Mouse (Mus musculus): Measurements from ENCODE around the gene Edf1. TPM values are rescaled to one million over a fixed set of nuclear protein-coding genes. Genes with fewer than 3 reads are reported as not detected.

Edf1 gene
- polyA plus RNA-seq, 1 experiment from 2014 or later, result 289 TPM

GRCm38 (mm10) chr2:25566558-25566957 lies 8.9 kb downstream of the Edf1 start:
- WGBS, result 73% methylated on average over 6 of the region's 6 CpGs
- H3K27me3 ChIP-seq, result no peaks in the 10 kb centered on the region
- H3K36me3 ChIP-seq, result peaks cover 47% of the 10 kb centered on the region
- no peak for ATAC-seq (replicated peaks; ENCODE audit: insufficient number of reproducible peaks, insufficient read depth, low FRiP score, low read depth)
- no peaks in the 10 kb centered on the region for H3K9me3 ChIP-seq (replicated peaks)
- no peak overlapping the region for H3K9ac ChIP-seq
- no peak overlapping the region for H3K4me3 ChIP-seq
- H3K27ac ChIP-seq, result no peak overlapping the region
- no peak overlapping the region for H3K4me2 ChIP-seq
- H3K4me1 ChIP-seq (replicated peaks), result no peaks in the 10 kb centered on the region

DNA sequence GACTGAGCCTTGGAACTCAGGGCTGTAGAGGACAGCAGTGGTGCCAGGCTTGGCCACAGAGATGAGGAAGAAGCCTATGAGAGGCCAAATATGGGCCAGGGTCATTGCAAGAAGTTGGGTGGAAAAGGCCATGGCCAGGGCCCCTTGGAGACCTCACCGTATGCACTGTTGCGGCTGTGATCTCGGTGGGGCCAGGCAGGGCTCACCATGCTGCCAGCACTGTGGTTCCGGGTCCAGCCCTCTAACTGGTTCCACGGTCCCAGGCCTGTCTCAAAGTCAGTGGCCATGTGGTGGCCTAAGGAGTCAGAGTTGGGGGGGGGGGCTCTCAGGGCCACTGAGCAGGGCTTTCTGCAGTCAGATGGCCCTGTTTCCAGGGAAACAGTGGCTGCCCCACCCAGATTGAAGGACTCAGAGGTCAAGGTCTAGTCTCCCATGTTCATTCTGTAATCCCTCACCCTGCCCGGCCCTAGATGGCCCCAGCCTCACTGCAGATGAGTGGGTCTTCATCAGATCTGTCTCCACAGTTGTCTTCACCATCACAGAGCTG lies 10.9 kb downstream of the Edf1 start:
- Histone ChIP-seq H3K27ac (no peak overlapping the region), H3K9ac (no peak overlapping the region), H3K27me3 (no peaks in the 10 kb centered on the region), H3K36me3 (peaks cover 28% of the 10 kb centered on the region), H3K9me3 (replicated peaks) (no peaks in the 10 kb centered on the region), H3K4me2 (no peak overlapping the region), H3K4me1 (replicated peaks) (peaks cover 12% of the 10 kb centered on the region), H3K4me3 (no peak overlapping the region)
- WGBS, result 90% methylated on average over 6 of the region's 6 CpGs
- ATAC-seq (replicated peaks; ENCODE audit: insufficient number of reproducible peaks, insufficient read depth, low FRiP score, low read depth), result no peak

DNA sequence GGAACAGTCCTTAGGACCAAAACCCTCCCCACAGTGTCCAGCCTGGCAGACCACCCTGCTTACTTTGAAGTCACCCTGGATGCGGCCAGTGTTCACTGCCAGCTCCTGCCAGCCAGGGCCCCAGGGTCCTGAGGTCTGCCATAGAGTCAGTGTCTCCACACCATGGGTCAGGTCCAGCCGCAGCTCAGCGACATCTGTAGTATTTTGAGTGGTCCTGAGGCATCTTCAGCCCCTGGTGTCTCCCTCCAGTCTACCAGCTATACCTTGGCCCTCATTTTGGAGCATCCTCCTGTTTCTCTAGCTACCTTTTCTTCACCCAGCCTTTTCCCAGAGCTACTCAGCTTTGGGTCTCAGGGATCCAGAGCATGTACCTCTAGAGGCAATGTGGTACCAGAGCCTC lies 11.7 kb downstream of the Edf1 start:
- 91% methylated on average over 3 of the region's 3 CpGs for WGBS
- Histone ChIP-seq H3K27ac (no peak overlapping the region), H3K9ac (no peak overlapping the region), H3K27me3 (no peaks in the 10 kb centered on the region), H3K4me2 (no peak overlapping the region), H3K9me3 (replicated peaks) (no peaks in the 10 kb centered on the region), H3K4me1 (replicated peaks) (peaks cover 19% of the 10 kb centered on the region), H3K36me3 (peaks cover 21% of the 10 kb centered on the region), H3K4me3 (no peak overlapping the region)
- ATAC-seq (replicated peaks; ENCODE audit: insufficient number of reproducible peaks, insufficient read depth, low FRiP score, low read depth), result no peak

GRCm38 (mm10) chr2:25571221-25571620 lies 13.6 kb downstream of the Edf1 start:
- no peak overlapping the region for H3K9ac ChIP-seq
- peaks cover 29% of the 10 kb centered on the region for H3K4me1 ChIP-seq (replicated peaks)
- no peaks in the 10 kb centered on the region for H3K9me3 ChIP-seq (replicated peaks)
- no peak overlapping the region for H3K4me2 ChIP-seq
- peaks cover 10% of the 10 kb centered on the region; the same call in 1 of the 2 replicates for H3K36me3 ChIP-seq
- no peak for ATAC-seq (replicated peaks; ENCODE audit: insufficient number of reproducible peaks, insufficient read depth, low FRiP score, low read depth)
- no peak overlapping the region for H3K27ac ChIP-seq
- no peak overlapping the region for H3K4me3 ChIP-seq
- H3K27me3 ChIP-seq, result peaks cover 3% of the 10 kb centered on the region
- WGBS, result 86% methylated on average over 4 of the region's 4 CpGs

- peak overlapping the region; percentile 90; the same call in 1 of the 2 replicates for H3K4me2 ChIP-seq
- peaks cover 41% of the 10 kb centered on the region for H3K4me1 ChIP-seq (replicated peaks)
- peaks cover 21% of the 10 kb centered on the region for H3K27me3 ChIP-seq
- 80% methylated on average over 2 of the region's 2 CpGs for WGBS
- no peaks in the 10 kb centered on the region for H3K9me3 ChIP-seq (replicated peaks)
- no peak for ATAC-seq (replicated peaks; ENCODE audit: insufficient number of reproducible peaks, insufficient read depth, low FRiP score, low read depth)
- H3K4me3 ChIP-seq, result no peak overlapping the region; the same call in 1 of the 2 replicates
- H3K36me3 ChIP-seq, result peaks cover 10% of the 10 kb centered on the region; the same call in 1 of the 2 replicates
- no peak overlapping the region for H3K9ac ChIP-seq
- no peak overlapping the region for H3K27ac ChIP-seq
Measured at GRCm38 (mm10) chr2:25573068-25573467, 15.4 kb downstream of the Edf1 start.

GRCm38 (mm10) chr2:25574136-25574535 lies 16.5 kb downstream of the Edf1 start:
- no peaks in the 10 kb centered on the region for H3K9me3 ChIP-seq (replicated peaks)
- H3K4me3 ChIP-seq, result peak overlapping the region; percentile 75
- peaks cover 52% of the 10 kb centered on the region for H3K4me1 ChIP-seq (replicated peaks)
- peaks cover 32% of the 10 kb centered on the region for H3K27me3 ChIP-seq
- H3K36me3 ChIP-seq, result peaks cover 7% of the 10 kb centered on the region; the same call in 1 of the 2 replicates
- 11% methylated on average over 11 of the region's 11 CpGs for WGBS
- H3K4me2 ChIP-seq, result peak overlapping the region; percentile 90
- peak overlapping the region; percentile 90 for H3K27ac ChIP-seq
- peak overlapping the region; percentile 72 for H3K9ac ChIP-seq
- no peak for ATAC-seq (replicated peaks; ENCODE audit: insufficient number of reproducible peaks, insufficient read depth, low FRiP score, low read depth)

DNA sequence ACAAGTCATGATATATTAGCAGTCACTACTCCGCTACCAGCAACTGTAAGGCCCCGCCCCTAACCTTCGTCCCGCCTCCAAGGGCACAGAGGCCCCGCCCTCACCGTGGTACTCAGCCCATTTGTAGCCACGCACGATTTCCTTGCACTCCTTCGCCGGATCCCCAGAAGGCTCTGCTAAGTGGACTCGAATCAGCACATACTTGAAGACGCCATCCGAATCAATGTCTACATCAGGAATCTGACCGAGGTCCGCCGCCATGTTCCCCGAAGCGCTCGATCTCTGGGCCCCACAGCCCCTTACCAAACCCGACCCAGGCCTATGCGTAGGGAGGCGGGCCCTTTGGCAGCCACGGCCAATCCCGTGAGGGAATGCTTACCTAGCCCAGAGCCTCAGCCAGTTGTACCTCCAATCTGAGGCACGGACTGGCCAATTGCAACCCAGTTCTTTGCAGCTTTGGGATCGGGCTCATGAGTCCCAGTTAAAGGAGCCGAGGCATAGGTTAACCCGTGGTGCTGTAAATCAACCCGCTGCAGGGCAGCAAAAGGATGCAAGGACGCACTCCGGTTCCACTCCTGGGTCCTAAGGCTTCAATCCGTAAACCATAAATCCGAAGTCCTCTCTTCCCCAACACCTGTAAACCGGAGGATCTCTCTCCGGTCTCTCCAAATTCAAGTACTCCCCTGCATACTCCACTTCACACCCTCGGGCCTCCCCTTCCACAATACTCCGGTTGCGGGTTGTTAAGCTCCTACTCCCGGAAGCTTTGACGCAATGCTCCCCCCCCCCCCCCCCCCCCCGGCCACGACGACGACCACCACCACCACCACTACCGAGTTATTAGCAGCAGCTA lies 17.2 kb downstream of the Edf1 start, which contains the start of the genes Mamdc4 and Phpt1:
Gene Mamdc4 (minus strand): TSS at position 267 of the 853 bp plus-strand sequence.
Gene Phpt1 (minus strand): TSS at position 646 of the 853 bp plus-strand sequence.
- H3K27me3 ChIP-seq, result peaks cover 39% of the 10 kb centered on the region
- H3K4me2 ChIP-seq, result peak within 1 kb of the TSS; percentile 90
- peak within 1 kb of the TSS; percentile 72 for H3K9ac ChIP-seq
- peaks cover 59% of the 10 kb centered on the region for H3K4me1 ChIP-seq (replicated peaks)
- WGBS, result under 1% methylated on average over 44 of the region's 45 CpGs
- peak; percentile 97 for ATAC-seq (replicated peaks; ENCODE audit: insufficient number of reproducible peaks, insufficient read depth, low FRiP score, low read depth)
- no peaks in the 10 kb centered on the region for H3K9me3 ChIP-seq (replicated peaks)
- peak within 1 kb of the TSS; percentile 75 for H3K4me3 ChIP-seq
- H3K27ac ChIP-seq, result peak within 1 kb of the TSS; percentile 90
- H3K36me3 ChIP-seq, result peaks cover under 1% of the 10 kb centered on the region; the same call in 1 of the 2 replicates

- peaks cover 65% of the 10 kb centered on the region for H3K4me1 ChIP-seq (replicated peaks)
Measured at GRCm38 (mm10) chr2:25575432-25576027, 17.9 kb downstream of the Edf1 start.

DNA sequence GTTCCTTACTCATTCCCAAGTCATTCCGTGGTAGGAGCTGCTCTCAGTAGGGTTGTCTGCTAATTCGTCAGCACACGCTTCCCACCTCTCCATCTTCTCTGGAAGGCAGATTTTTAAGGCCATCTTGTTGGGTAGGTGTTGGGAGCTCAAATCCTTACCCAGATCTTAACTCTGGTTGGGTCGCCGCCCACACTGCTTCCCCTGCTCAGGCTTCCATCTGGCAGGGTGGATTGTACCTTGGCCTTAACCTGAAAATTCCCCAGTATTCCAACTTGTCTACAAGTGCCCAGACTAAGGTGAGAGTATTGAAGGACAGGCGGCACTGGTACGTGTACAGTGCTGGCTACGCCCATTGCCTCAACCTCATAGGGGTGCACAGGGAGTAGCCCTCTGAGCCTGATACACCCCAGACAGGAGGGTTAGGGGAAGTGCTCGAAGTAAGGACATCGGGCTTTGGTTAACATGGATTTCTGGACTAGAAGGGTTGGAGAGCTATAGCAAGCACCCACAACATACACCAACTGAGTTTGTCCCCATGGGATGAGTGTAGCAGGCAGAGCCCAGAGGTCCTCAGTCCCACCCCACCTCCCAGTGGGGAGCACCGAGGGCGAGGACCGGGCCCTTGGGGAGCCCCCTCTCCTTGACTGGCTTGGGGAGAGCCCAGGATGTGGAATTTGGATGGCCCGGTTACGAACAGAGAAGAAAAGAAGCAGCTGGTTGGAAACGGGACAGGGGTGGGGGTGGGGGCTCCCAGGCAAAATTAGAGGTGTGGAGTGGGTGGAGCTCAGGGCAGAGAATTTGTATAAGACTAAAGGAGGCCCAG lies 18.6 kb downstream of the Edf1 start:
- Histone ChIP-seq H3K27ac (no peak overlapping the region), H3K4me2 (peak overlapping the region; percentile 90), H3K27me3 (peaks cover 53% of the 10 kb centered on the region), H3K4me3 (no peak overlapping the region), H3K36me3 (no peaks in the 10 kb centered on the region), H3K9me3 (replicated peaks) (no peaks in the 10 kb centered on the region), H3K4me1 (replicated peaks) (peaks cover 71% of the 10 kb centered on the region), H3K9ac (no peak overlapping the region)
- WGBS, result 77% methylated on average over 16 of the region's 16 CpGs
- no peak for ATAC-seq (replicated peaks; ENCODE audit: insufficient number of reproducible peaks, insufficient read depth, low FRiP score, low read depth)

More at GRCm38 (mm10) chr2:25575432-25576027, 17.9 kb downstream of the Edf1 start:
- Histone ChIP-seq H3K4me2 (peak overlapping the region; percentile 90), H3K36me3 (no peaks in the 10 kb centered on the region), H3K27me3 (peaks cover 46% of the 10 kb centered on the region), H3K27ac (peak overlapping the region; percentile 90), H3K9ac (peak overlapping the region; percentile 72), H3K4me3 (peak overlapping the region; percentile 75), H3K9me3 (replicated peaks) (no peaks in the 10 kb centered on the region)
- 6% methylated on average over 21 of the region's 21 CpGs for WGBS
- peak; percentile 15; the same call in 1 of the 2 replicates for ATAC-seq (replicated peaks; ENCODE audit: insufficient number of reproducible peaks, insufficient read depth, low FRiP score, low read depth)

DNA sequence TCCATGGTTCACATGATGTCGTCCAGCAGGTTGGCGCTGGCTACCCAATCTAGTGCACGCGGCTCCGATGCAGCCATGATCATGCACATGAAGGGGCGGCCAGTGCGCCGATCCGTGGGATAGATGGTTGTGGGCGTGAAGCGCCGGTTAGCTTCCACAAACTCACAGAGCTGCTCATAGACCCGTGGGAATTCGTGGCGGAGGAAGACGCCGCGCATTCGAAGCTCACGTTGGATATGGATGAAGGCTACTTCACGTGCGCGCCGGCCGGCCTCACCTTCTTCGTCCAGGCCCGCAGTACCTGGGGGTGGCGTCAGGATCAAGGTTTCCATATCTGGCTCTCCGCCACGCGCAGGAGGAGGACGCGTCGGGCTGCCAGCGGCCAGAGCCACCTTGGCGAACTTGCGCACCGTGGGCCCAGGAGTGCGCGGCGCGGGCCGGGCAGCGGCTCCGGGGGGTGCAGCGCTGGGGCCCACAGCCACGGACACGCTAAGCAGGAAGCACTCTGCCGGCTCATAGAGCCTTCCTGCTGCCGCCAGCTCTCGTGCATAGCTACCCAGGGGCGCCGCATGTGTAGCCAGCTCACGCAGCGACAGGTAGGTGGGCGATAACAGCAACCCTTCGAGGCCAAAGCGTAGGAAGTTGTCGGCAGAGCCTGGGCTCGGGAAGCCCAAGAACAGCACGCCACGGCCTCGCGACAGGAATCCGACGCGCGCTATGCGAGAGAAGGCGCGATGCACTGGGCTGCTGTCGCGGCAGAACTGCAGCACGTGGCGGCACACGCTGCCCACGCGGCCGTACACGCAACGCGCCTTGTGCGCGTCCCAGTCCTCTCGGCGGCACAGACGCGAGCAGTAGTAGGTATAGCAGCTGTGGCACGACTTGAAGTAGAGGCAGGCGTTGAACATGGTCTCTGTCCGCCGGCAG lies 19.6 kb downstream of the Edf1 start:
- Histone ChIP-seq H3K4me1 (replicated peaks) (peaks cover 79% of the 10 kb centered on the region), H3K9me3 (replicated peaks) (no peaks in the 10 kb centered on the region), H3K27me3 (peaks cover 55% of the 10 kb centered on the region), H3K4me3 (peak overlapping the region; percentile 35), H3K9ac (0 out of 2 replicates have a peak overlapping the region, but pooled peaks have one; percentile 26), H3K4me2 (peak overlapping the region; percentile 52), H3K27ac (no peak overlapping the region), H3K36me3 (no peaks in the 10 kb centered on the region)
- ATAC-seq (replicated peaks; ENCODE audit: insufficient number of reproducible peaks, insufficient read depth, low FRiP score, low read depth), result no peak
- WGBS, result 16% methylated on average over 92 of the region's 92 CpGs

Data from heart, embryonic 15.5 days (tissue).